Mouse (Mus musculus): ENCODE results near the gene Rgs6.

- TF ChIP-seq POLR2A (IDR thresholded peaks at IDR 0.05; ENCODE audit: extremely low read depth, insufficient read depth, low read length) (no peak), CTCF (IDR thresholded peaks at IDR 0.05; ENCODE audit: low read depth, low read length) (no peak)
These were observed 592.5 kb downstream of the Rgs6 start for GRCm38 (mm10) chr12:83180561-83180960.
